Mouse (Mus musculus) intestine, postnatal 0 days (tissue): ENCODE data around the gene Ms4a4d. TPM values are rescaled to one million over a fixed set of nuclear protein-coding genes. Genes with fewer than 3 reads are reported as not detected.

Experiments used
- ATAC-seq: fragments of 200-750 bp; cut with Nextera tagmentation; 2 replicates; pipeline ENCODE4 v1.8.0; 2017; ENCODE audit warnings: mild to moderate bottlenecking, moderate TSS enrichment, moderate library complexity
- H3K27ac ChIP-seq: fragments of 300-500 bp; sonication (generic); 2 replicates; pipeline ENCODE4 v1.5.1; 2014; ENCODE audit warnings: mild to moderate bottlenecking, low read depth, low read length, moderate library complexity
- H3K27me3 ChIP-seq: fragments of 300-500 bp; sonication (generic); replicated peaks from 2 replicates; pipeline ENCODE4 v1.6.1; 2014; ENCODE audit warnings: low read length, mixed read lengths; ENCODE audit not compliant: control insufficient read depth, insufficient read depth
- H3K36me3 ChIP-seq: fragments of 300-500 bp; sonication (generic); 2 replicates; pipeline ENCODE4 v1.6.1; 2014; ENCODE audit warnings: mild to moderate bottlenecking, moderate library complexity; ENCODE audit not compliant: control insufficient read depth, insufficient read depth
- H3K4me1 ChIP-seq: fragments of 300-500 bp; sonication (generic); replicated peaks from 2 replicates; pipeline ENCODE4 v1.6.1; 2014; ENCODE audit warnings: antibody characterized with exemption, low read length, mixed read lengths; ENCODE audit not compliant: control insufficient read depth, insufficient read depth
- H3K4me2 ChIP-seq: fragments of 300-500 bp; sonication (generic); replicated peaks from 2 replicates; pipeline ENCODE4 v1.6.1; 2014; ENCODE audit warnings: low read depth, mild to moderate bottlenecking, moderate library complexity
- H3K4me3 ChIP-seq: fragments of 300-500 bp; sonication (generic); 2 replicates; pipeline ENCODE4 v1.5.1; 2014; ENCODE audit warnings: low read depth, low read length
- H3K9ac ChIP-seq: fragments of 300-500 bp; sonication (generic); 2 replicates; pipeline ENCODE4 v1.6.1; 2014; ENCODE audit warnings: mild to moderate bottlenecking, low read depth, low read length
- H3K9me3 ChIP-seq: fragments of 300-500 bp; sonication (generic); 2 replicates; pipeline ENCODE4 v1.6.1; 2016; ENCODE audit warnings: mixed run types; ENCODE audit not compliant: control insufficient read depth
- CTCF ChIP-seq: sonication (generic); IDR thresholded peaks from 2 replicates; pipeline ENCODE4 v1.5.1; 2016; ENCODE audit warnings: low read depth, mild to moderate bottlenecking, control low read depth, antibody characterized with exemption, moderate library complexity
- WGBS: fragments of 180-500 bp; shearing (Covaris S2); extraction: QIAGEN DNeasy Blood & Tissue Kit; methylation state at CpG from one replicate; pipeline ENCODE4 v1.1.7; 2014; 5-methylcytosine and 5-hydroxymethylcytosine counted together
- polyA plus RNA-seq: library from polyadenylated mRNA; unstranded; fragments of >200 nt; fragmentation: Nextera tagmentation; extraction: Ambion mirVana; gene quantifications from 2 replicates; pipeline ENCODE4 v1.2.1, GENCODE M21; 2015

The Ms4a4d gene
- polyA plus RNA-seq, 1 experiment from 2014 or later: 8.7 TPM

DNA sequence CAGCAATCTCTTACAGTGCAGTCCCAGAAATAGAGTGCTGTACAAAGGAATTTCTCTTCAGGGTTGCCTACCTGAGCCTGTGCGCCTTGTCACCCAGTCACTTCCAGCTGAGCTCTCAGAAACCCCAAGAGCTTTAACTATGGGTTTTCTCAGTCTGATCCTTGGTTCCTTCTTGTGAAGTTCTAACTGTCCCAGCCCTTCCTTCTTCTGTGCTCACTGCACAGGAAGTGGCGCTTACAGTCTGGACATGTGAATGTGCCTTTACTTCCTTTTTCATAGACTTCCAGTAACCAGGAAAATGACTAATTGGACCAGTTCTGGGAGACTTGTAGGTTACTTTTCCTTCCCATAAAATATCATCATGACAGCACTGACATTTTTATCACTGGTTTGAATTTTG, 68.0 kb downstream of the Ms4a4d start, which contains the start of gene Ms4a6d:
Gene Ms4a6d (minus strand): TSS at position 247 of the 400 bp plus-strand sequence.
- no peaks in the 10 kb centered on the region for H3K27me3 ChIP-seq
- H3K4me3 ChIP-seq: no peak within 1 kb of the TSS
- no peak for ATAC-seq
- no peaks in the 10 kb centered on the region for H3K4me1 ChIP-seq
- no peaks in the 10 kb centered on the region for H3K36me3 ChIP-seq
- no peaks in the 10 kb centered on the region for H3K9me3 ChIP-seq
- WGBS: 83% methylated on average over 2 of the region's 2 CpGs
- H3K9ac ChIP-seq: no peak within 1 kb of the TSS
- H3K4me2 ChIP-seq: no peak within 1 kb of the TSS
- no peak within 1 kb of the TSS for H3K27ac ChIP-seq
- TF ChIP-seq CTCF: no peak

Other genes with a start within 250 kb of the Ms4a4d start
- gene Ms4a14, start 222.3 kb upstream of the Ms4a4d start, polyA plus RNA-seq: 0.08 and 0.09 TPM in 2 replicates
- gene Ms4a7, start 200.7 kb upstream of the Ms4a4d start, polyA plus RNA-seq: 10.1 and 10.6 TPM in 2 replicates
- gene Ms4a4a, start 161.3 kb upstream of the Ms4a4d start, polyA plus RNA-seq: 8.6 and 9.3 TPM in 2 replicates
- 0.85 and 1.4 TPM in 2 replicates for gene Ms4a4c, start 132.0 kb upstream of the Ms4a4d start, polyA plus RNA-seq
- 1.0 and 1.6 TPM in 2 replicates for gene Ms4a4b, start 93.2 kb upstream of the Ms4a4d start, polyA plus RNA-seq
- gene Ms4a6c, start 67.4 kb upstream of the Ms4a4d start, polyA plus RNA-seq: 7.9 and 8.5 TPM in 2 replicates
- 0.29 TPM in 2 replicates for gene Gm8369, start 50.9 kb upstream of the Ms4a4d start, polyA plus RNA-seq
- gene Ms4a6b, start 20.3 kb upstream of the Ms4a4d start, polyA plus RNA-seq: 4.9 and 5.3 TPM in 2 replicates
- 4.4 and 5.4 TPM in 2 replicates for gene Ms4a6d, start 68.0 kb downstream of the Ms4a4d start, polyA plus RNA-seq
- gene Ms4a2, start 86.9 kb downstream of the Ms4a4d start, polyA plus RNA-seq: 0.04 TPM in 1 of 2 replicates, not detected in the other
- gene Ms4a3, start 104.0 kb downstream of the Ms4a4d start, polyA plus RNA-seq: not detected in 2 replicates
- not detected in 2 replicates for gene Oosp2, start 123.8 kb downstream of the Ms4a4d start, polyA plus RNA-seq
- gene Oosp1, start 154.3 kb downstream of the Ms4a4d start, polyA plus RNA-seq: not detected in 2 replicates
- gene Oosp3, start 160.3 kb downstream of the Ms4a4d start, polyA plus RNA-seq: not detected in 2 replicates
- gene Gif, start 210.8 kb downstream of the Ms4a4d start, polyA plus RNA-seq: not detected in 2 replicates
- gene Mrpl16, start 233.6 kb downstream of the Ms4a4d start, polyA plus RNA-seq: 54.0 and 54.7 TPM in 2 replicates